Mouse (Mus musculus) bone marrow, adult 2 months (tissue): Measurements from ENCODE around the gene Actc1. TPM values are rescaled to one million over a fixed set of nuclear protein-coding genes. Genes with fewer than 3 reads are reported as not detected.

ENCODE experiments used
- H3K27ac ChIP-seq: fragments of 200-500 bp; 2 replicates; pipeline ENCODE4 v1.5.1; 2012; ENCODE audit warnings: low read depth, mild to moderate bottlenecking, control low read depth, inconsistent platforms, low read length; ENCODE audit not compliant: control insufficient read depth, poor library complexity, insufficient read depth
- H3K4me1 ChIP-seq: fragments of 200-500 bp; 2 replicates; pipeline ENCODE4 v1.6.1; 2011; ENCODE audit warnings: low read length; ENCODE audit not compliant: control insufficient read depth, insufficient read depth
- H3K4me3 ChIP-seq: fragments of 200-500 bp; replicated peaks from 2 replicates; pipeline ENCODE3; 2011; ENCODE audit warnings: mild to moderate bottlenecking, low read depth, low read length, control low read depth; ENCODE audit not compliant: control insufficient read depth
- CTCF ChIP-seq: fragments of 200-500 bp; IDR thresholded peaks from 2 replicates; pipeline ENCODE4 v1.5.1; 2011; ENCODE audit warnings: low read length, control low read depth; ENCODE audit not compliant: control insufficient read depth, insufficient read depth
- POLR2A ChIP-seq: fragments of 200-500 bp; IDR thresholded peaks from 2 replicates; pipeline ENCODE4 v1.6.1; 2011; ENCODE audit warnings: low read depth, mild to moderate bottlenecking, control low read depth, low read length, borderline replicate concordance; ENCODE audit not compliant: control insufficient read depth
- WGBS: fragments of 180-500 bp; shearing (Covaris S2); methylation state at CpG from one replicate; pipeline ENCODE4 v1.1.7; 2018; 5-methylcytosine and 5-hydroxymethylcytosine counted together
- polyA plus RNA-seq: library from polyadenylated mRNA; stranded (reverse); fragments of >200 nt; gene quantifications from 2 replicates; pipeline ENCODE4 v1.2.4, GENCODE M21; 2011; ENCODE audit warnings: low replicate concordance; ENCODE audit not compliant: missing spikeins, insufficient read depth, insufficient read length

Actc1 gene
- polyA plus RNA-seq, 1 experiment = 5.5 TPM

DNA sequence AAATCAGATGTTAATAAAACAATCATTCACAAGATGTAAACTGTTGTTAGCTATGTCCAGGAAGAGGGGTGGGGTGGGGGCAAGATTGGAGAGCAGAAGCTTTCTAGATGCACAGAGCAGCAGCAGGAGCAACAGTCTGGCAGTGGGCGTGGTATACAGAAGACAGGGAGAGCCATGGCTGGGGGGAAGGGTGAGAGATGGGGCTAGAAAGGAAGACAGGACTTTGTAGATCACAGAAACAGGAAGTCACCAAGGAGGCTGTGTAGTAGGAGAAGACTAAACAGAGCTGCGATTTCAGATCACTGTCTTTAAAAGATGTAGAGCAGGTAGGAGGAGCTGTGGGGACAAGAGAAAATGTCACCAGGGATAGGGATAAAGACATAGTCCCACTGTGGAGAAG, 21.1 kb downstream of the Actc1 start:
- Histone ChIP-seq H3K4me1 (no peaks in the 10 kb centered on the region), H3K27ac (no peak overlapping the region), H3K4me3 (no peak overlapping the region)
- WGBS = 16% methylated on average over 2 of the region's 2 CpGs
- TF ChIP-seq CTCF (no peak), POLR2A (no peak)

DNA sequence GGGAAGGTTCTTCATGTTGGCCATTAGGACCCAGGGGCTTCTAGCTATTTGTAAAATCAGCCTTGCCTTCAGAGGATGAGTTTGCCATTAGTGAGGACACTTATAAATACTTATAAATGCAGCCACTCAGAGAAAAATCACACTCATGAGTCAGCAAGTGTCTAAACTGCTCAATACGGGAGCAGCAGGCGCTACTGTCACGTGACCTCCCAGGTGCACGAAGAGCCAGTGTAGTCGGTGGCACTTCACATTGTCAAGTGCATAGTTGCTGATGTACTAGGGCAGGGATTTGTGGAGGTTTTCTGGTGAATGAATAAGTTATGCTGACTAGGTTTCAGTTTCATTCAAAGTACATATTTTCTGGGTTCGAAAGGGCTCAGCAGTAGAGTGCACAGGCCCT, 30.0 kb downstream of the Actc1 start:
- 82% methylated on average over 6 of the region's 6 CpGs for WGBS
- TF ChIP-seq CTCF (no peak), POLR2A (no peak)
- Histone ChIP-seq H3K4me3 (no peak overlapping the region), H3K4me1 (no peaks in the 10 kb centered on the region), H3K27ac (no peak overlapping the region)

DNA sequence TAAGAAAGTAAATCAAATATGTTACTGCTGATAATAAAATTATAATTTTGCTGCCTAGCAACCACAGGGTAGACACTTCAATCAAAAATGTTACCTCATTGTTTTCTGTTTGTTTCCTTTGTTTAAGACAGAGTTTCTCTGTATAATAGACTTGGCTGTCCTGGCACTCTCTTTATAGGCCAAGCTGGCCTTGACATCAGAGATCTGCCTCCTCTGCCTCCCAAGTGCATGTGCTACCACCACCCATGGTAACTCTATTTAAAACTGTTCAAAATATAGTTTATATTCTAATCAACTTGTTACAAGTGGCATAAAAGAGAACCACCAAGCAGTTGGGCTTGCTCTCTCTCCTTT, 33.2 kb downstream of the Actc1 start:
- TF ChIP-seq POLR2A (no peak), CTCF (no peak)
- Histone ChIP-seq H3K4me3 (no peak overlapping the region), H3K4me1 (no peaks in the 10 kb centered on the region), H3K27ac (no peak overlapping the region)

- no peak for TF ChIP-seq CTCF
- no peak for TF ChIP-seq POLR2A
- no peaks in the 10 kb centered on the region for H3K4me1 ChIP-seq
- no peak overlapping the region for H3K4me3 ChIP-seq
- WGBS = 77% methylated on average over 11 of the region's 11 CpGs
- no peak overlapping the region for H3K27ac ChIP-seq
Measured at GRCm38 (mm10) chr2:114019474-114020209, 33.7 kb downstream of the Actc1 start.

DNA sequence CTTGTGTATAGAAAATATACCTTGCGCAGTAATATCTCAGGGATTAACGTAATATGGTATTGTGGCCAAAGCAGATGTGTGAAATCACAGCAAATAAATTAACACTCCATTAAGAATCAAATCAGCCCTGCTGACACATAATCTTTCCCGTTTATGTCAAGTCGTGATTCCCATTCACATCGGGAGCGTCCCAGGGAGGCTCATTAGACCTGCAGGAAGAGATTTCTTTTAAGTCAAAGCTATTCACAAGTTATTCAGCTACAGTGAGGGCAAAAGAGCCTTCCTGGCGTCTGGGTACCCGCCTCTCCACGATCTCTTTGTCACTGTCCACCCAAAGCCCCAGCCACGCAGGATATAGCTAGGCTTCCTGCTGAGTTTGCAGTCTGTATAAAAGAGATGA, 35.2 kb downstream of the Actc1 start:
- 34% methylated on average over 10 of the region's 10 CpGs for WGBS
- no peak overlapping the region for H3K4me3 ChIP-seq
- TF ChIP-seq POLR2A = no peak
- no peak for TF ChIP-seq CTCF
- no peak overlapping the region for H3K27ac ChIP-seq
- H3K4me1 ChIP-seq = no peaks in the 10 kb centered on the region

DNA sequence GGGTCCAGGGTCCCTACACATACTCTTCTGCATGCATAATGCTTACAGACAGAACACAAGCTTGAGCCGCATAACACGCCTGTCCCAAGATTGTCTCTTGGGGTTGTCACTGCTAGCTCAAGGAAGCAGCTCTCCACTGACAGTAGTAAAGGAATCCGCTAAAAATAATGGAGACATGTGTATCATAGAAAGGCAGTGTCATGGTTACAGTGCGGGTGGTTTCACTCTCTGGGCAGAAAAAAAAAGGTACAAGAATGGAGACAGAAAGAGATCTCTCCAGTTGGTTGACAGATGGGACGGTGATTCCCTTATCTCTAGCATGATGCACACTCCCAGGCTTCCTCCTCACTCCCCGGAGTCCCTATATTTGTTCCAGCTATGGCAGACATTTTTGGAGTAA, 38.5 kb downstream of the Actc1 start:
- no peaks in the 10 kb centered on the region for H3K4me1 ChIP-seq
- TF ChIP-seq CTCF = no peak
- TF ChIP-seq POLR2A = no peak
- H3K27ac ChIP-seq = no peak overlapping the region
- H3K4me3 ChIP-seq = no peak overlapping the region
- 65% methylated on average over 6 of the region's 6 CpGs for WGBS

DNA sequence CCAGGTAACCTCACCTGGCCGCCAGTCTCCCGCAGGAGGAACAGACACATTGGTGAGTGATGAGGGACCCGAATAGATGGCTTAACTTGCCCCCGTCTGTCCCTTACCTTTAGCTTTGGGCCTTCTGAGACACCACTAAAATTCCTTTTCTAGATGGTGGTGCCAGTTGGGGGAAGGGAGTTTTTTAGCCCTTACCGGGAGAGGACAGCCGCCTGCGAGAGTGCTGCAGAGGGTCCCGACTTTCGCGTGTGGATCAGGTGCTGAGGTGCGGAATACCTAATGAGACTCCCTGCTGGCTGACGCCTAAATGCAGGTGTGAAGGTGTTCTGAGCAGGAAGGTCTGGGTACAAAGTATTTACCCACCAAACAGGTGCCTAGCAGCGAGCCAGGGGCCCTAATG, 39.5 kb downstream of the Actc1 start:
- H3K4me3 ChIP-seq = no peak overlapping the region
- H3K4me1 ChIP-seq = no peaks in the 10 kb centered on the region
- 8% methylated on average over 13 of the region's 13 CpGs for WGBS
- TF ChIP-seq CTCF (no peak), POLR2A (no peak)
- H3K27ac ChIP-seq = no peak overlapping the region

- no peak for TF ChIP-seq POLR2A
- no peak for TF ChIP-seq CTCF
- WGBS = 2% methylated on average over 60 of the region's 60 CpGs
- Histone ChIP-seq H3K4me1 (no peaks in the 10 kb centered on the region), H3K27ac (no peak within 1 kb of the TSS), H3K4me3 (no peak within 1 kb of the TSS)
Measured at GRCm38 (mm10) chr2:114013295-114013771, 40.0 kb downstream of the Actc1 start, which contains the start of gene Gjd2. Gene Gjd2, minus strand, starts transcription at chr2:114013619.

DNA sequence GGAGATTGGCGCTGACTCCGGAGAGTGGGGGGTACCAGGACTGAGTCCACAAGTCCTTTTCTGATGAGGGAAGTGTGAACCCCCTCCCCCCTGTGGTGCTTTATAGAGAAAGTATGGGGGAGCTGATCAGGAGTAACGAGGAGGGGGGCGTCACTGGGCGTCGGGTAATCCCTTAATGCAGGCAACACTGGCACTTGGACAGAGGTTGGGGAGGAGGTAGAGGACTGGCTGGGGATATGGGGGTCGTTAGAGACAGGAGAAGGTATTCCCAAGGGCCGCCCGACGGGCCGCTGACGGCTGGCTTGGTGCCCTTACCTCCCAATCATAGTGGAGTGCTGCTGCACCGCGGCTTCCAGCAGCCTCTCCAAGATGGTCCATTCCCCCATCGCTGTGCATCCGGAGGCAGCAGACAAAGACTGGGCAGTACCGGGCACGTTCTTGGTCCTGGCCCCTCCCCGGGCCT, 40.6 kb downstream of the Actc1 start:
- no peaks in the 10 kb centered on the region for H3K4me1 ChIP-seq
- WGBS = 6% methylated on average over 19 of the region's 19 CpGs
- no peak overlapping the region for H3K27ac ChIP-seq
- TF ChIP-seq POLR2A (no peak), CTCF (no peak)
- no peak overlapping the region for H3K4me3 ChIP-seq
